Mouse (Mus musculus) adrenal gland, adult 10 weeks (tissue): ENCODE measurements around the gene Kcne2. TPM values are rescaled to one million over a fixed set of nuclear protein-coding genes. Genes with fewer than 3 reads are reported as not detected.

Experiments
- polyA plus RNA-seq: library from polyadenylated mRNA; stranded (reverse); fragments of 350-450 nt; fragmentation: Illumina TruSeq; extraction: RNeasy Lipid Tissue Mini Kit (QIAGEN cat#74804); gene quantifications from one replicate; pipeline ENCODE4 v1.2.3, GENCODE M21; 2014; ENCODE audit warnings: low read depth, low replicate concordance

Kcne2 gene
- polyA plus RNA-seq: not detected

DNA sequence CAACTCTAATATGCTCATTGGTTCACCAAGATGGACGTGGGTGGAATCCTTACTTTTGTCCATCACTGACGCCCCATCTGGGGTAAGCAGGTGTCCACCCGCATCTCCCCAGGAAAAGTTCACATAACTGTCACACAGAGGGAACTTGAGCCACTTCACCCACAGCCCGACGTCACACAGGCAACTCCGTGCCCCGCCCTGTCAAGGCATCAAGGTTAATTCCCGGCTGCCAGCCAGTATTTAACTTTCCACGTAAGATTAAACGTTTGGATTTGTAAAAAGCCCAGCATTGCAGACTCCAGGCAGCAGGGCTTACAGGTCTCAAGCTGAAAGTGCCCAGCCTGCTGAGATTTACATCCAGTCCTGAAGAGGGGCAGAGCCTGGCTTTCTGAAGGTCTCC is at the start of gene Kcne2:
Kcne2 (plus strand) TSS at position 289 of the 400 bp plus-strand sequence.

DNA sequence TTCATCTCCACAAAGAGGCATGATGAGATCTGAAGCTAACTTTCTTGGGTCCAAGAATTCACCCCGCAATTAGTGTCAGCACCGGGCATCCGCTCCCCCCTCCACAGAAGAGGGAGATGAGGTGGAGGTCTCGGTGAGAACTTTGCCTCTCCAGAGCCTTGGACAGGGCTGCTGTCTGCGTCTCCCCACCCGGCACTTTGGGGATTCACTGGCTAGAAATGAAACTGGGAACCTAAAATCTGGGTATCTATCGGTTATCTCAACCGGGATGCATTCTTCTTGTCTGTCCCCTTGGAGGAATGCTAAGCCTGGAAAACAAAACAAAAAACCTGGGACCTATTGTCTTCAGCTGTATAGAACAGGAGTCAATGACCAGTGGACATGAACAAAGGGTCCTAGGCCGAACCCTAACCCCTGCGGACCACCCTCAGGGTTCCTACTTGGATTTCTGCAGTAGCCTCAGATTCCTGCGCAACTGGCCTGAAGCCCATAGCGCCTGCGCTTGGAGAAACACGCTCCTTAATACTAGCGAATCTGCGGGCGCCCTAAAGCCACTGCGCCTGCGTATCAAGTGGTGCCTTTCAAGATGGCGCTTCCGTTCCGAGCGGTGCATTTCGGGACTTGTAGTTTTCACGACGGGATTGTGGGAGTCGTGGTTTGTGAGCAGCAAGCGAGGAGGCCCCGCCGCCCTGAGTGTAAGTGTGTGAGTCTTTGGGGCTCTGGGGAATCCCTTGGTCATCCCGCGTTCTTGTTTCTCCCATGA is 8.6 kb downstream of the Kcne2 start, which contains the start of gene Smim11:
Smim11 (plus strand) TSS at position 638 of the 763 bp plus-strand sequence.

DNA sequence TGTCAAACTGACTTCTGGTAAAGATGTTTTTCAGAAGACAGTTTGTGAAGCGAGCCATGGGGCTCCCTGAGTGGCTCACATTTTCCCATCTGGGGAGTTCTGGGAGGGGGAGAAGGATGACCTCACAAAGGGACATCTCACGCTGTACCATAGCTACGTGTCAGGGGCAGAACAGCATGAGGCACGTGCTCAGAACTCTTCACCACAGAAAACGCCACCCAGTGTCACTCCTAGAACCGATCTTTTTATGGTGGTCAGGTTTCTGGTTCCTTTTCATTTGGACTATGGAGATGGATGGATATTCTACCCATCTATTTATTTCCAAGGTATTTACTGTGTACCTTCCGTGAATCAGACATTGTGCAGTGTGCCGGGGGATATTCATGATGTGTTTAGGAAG is 29.2 kb downstream of the Kcne2 start, which contains the start of gene Fam243:
Fam243 (minus strand) TSS at position 101 of the 400 bp plus-strand sequence.

Other genes with a start within 250 kb of the Kcne2 start
- gene Mrps6, start 234.1 kb upstream of the Kcne2 start, polyA plus RNA-seq: 129 TPM
- not detected for gene Gm49711, start 234.1 kb upstream of the Kcne2 start, polyA plus RNA-seq
- gene Slc5a3, start 234.1 kb upstream of the Kcne2 start, polyA plus RNA-seq: 40.7 TPM
- 114 TPM for gene Smim11, start 8.9 kb downstream of the Kcne2 start, polyA plus RNA-seq
- not detected for gene Fam243, start 29.1 kb downstream of the Kcne2 start, polyA plus RNA-seq
- gene Kcne1, start 67.1 kb downstream of the Kcne2 start, polyA plus RNA-seq: not detected
- gene Rcan1, start 178.5 kb downstream of the Kcne2 start, polyA plus RNA-seq: 9.7 TPM
- 0.70 TPM for gene Clic6, start 193.3 kb downstream of the Kcne2 start, polyA plus RNA-seq